Mouse (Mus musculus): ENCODE results near the gene S1pr4.

- TF ChIP-seq CTCF (IDR thresholded peaks at IDR 0.05; ENCODE audit: low read depth) (no peak), EP300 (optimal IDR thresholded peaks at IDR 0.05) (no peak)
Observed at GRCm38 (mm10) chr10:81495616-81496263, 4.2 kb downstream of the S1pr4 start.
